Mouse (Mus musculus) neural tube, embryonic 14.5 days (tissue): Measurements from ENCODE around the gene Pdlim3. TPM values are rescaled to one million over a fixed set of nuclear protein-coding genes. Genes with fewer than 3 reads are reported as not detected.
"Not testable (repeated sequence)": the region's sequence is repeated elsewhere in the genome, so short reads cannot be mapped to it uniquely, and the experiment has no call there.

Experiments
- ATAC-seq: fragments of 200-750 bp; cut with Nextera tagmentation; 2 replicates; pipeline ENCODE4 v1.8.0; 2017; ENCODE audit warnings: low read depth, mild to moderate bottlenecking, moderate TSS enrichment, moderate library complexity
- H3K27ac ChIP-seq: fragments of 300-500 bp; sonication (generic); 2 replicates; pipeline ENCODE4 v1.5.1; 2014; ENCODE audit warnings: low read depth, mild to moderate bottlenecking, control low read depth, low read length, moderate library complexity, mixed read lengths
- H3K27me3 ChIP-seq: fragments of 300-500 bp; sonication (generic); 2 replicates; pipeline ENCODE4 v1.6.1; 2014; ENCODE audit warnings: low read length; ENCODE audit not compliant: control insufficient read depth, insufficient read depth
- H3K36me3 ChIP-seq: fragments of 300-500 bp; sonication (generic); 2 replicates; pipeline ENCODE4 v1.6.1; 2014; ENCODE audit warnings: low read length, mixed read lengths; ENCODE audit not compliant: control insufficient read depth, insufficient read depth
- H3K4me1 ChIP-seq: fragments of 300-500 bp; sonication (generic); 2 replicates; pipeline ENCODE4 v1.6.1; 2014; ENCODE audit warnings: low read length; ENCODE audit not compliant: control insufficient read depth, insufficient read depth
- H3K4me2 ChIP-seq: fragments of 300-500 bp; sonication (generic); 2 replicates; pipeline ENCODE4 v1.6.1; 2014; ENCODE audit warnings: mild to moderate bottlenecking, low read depth, low read length, control low read depth
- H3K4me3 ChIP-seq: fragments of 300-500 bp; sonication (generic); 2 replicates; pipeline ENCODE4 v1.5.1; 2014; ENCODE audit warnings: low read depth, low read length, control low read depth, mixed read lengths
- H3K9ac ChIP-seq: fragments of 300-500 bp; sonication (generic); replicated peaks from 2 replicates; pipeline ENCODE4 v1.6.1; 2014; ENCODE audit warnings: low read depth, mild to moderate bottlenecking, control low read depth, low read length, mixed read lengths
- H3K9me3 ChIP-seq: fragments of 300-500 bp; sonication (generic); 2 replicates; pipeline ENCODE4 v1.6.1; 2016; ENCODE audit warnings: low read length; ENCODE audit not compliant: control insufficient read depth
- WGBS: fragments of 180-500 bp; shearing (Covaris S2); extraction: QIAGEN DNeasy Blood & Tissue Kit; methylation state at CpG from one replicate; pipeline ENCODE4 v1.1.7; 2014; 5-methylcytosine and 5-hydroxymethylcytosine counted together
- polyA plus RNA-seq: library from polyadenylated mRNA; unstranded; fragments of >200 nt; fragmentation: Nextera tagmentation; extraction: Ambion mirVana; gene quantifications from 2 replicates; pipeline ENCODE4 v1.2.1, GENCODE M21; 2014

The Pdlim3 gene
- 8.1 and 8.6 TPM in 2 replicates for polyA plus RNA-seq

- Histone ChIP-seq H3K9me3 (no peaks in the 10 kb centered on the region), H3K4me2 (peak within 1 kb of the TSS; percentile 72), H3K9ac (peak within 1 kb of the TSS; percentile 34; the same call in 1 of the 2 replicates), H3K27ac (no peak within 1 kb of the TSS), H3K4me1 (peaks cover 15% of the 10 kb centered on the region), H3K4me3 (peak within 1 kb of the TSS; percentile 28), H3K36me3 (no peaks in the 10 kb centered on the region), H3K27me3 (no peaks in the 10 kb centered on the region)
- ATAC-seq = peak; percentile 67; the same call in 1 of the 2 replicates
- WGBS = 0% methylated on average over 22 of the region's 22 CpGs
These were observed at the start of gene Pdlim3 for GRCm38 (mm10) chr8:45885202-45885685. Gene Pdlim3 (plus strand): TSS chr8:45885461.

- peak; percentile 41; the same call in 1 of the 2 replicates for ATAC-seq
These were observed 42.0 kb upstream of the Pdlim3 start for GRCm38 (mm10) chr8:45843306-45843705.

DNA sequence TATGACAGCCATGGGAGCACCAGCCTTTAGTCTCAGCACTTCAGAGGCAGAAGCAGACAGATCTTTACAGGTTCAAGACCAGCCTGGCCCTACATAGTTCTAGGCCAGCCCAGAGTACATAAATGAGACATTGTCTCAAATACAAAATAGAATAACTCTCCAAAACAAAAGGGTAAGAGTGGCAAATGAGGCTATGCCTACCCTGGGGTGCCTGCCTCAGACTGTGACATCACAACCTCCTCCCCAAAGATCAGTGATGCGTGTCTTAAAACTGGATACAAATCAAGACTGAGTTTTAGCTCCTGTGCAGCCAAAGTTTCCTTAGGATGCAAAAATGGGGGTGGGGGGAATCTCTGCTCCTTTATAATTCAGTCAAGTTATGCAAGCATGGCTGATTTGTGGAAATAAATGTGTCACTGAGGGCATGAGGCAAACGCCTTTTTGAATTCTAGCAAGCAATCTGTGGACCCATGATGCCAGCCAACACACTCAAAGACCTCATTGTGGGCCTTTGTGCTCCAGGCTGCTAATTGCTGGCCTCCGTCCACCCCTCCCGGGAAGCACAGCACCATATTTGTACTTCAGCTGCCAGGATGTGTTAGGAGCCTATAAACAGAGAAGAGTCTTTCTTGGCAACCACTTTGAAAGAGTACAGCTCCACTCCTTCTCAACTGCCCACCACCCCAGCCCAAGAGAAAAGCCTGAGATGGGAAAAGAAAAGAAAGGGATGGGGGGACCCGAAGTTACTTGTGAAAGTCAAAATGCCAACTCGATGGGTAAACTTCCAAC lies 41.0 kb upstream of the Pdlim3 start:
- Histone ChIP-seq H3K36me3 (no peaks in the 10 kb centered on the region), H3K9ac (no peak overlapping the region)

More at GRCm38 (mm10) chr8:45843306-45843705, 42.0 kb upstream of the Pdlim3 start:
- H3K9me3 ChIP-seq = no peaks in the 10 kb centered on the region
- WGBS = 30% methylated on average over 5 of the region's 5 CpGs
- no peaks in the 10 kb centered on the region for H3K4me1 ChIP-seq
- H3K4me2 ChIP-seq = no peak overlapping the region
- no peak overlapping the region for H3K27ac ChIP-seq
- no peaks in the 10 kb centered on the region for H3K36me3 ChIP-seq
- H3K4me3 ChIP-seq = no peak overlapping the region
- H3K27me3 ChIP-seq = no peaks in the 10 kb centered on the region
- no peak overlapping the region for H3K9ac ChIP-seq

GRCm38 (mm10) chr8:45844911-45845481 lies 40.3 kb upstream of the Pdlim3 start:
- ATAC-seq = no peak
- H3K27ac ChIP-seq = no peak overlapping the region; the same call in 1 of the 2 replicates
- no peak overlapping the region for H3K9ac ChIP-seq
- no peaks in the 10 kb centered on the region for H3K4me1 ChIP-seq
- H3K4me2 ChIP-seq = no peak overlapping the region
- no peaks in the 10 kb centered on the region for H3K27me3 ChIP-seq
- no peak overlapping the region for H3K4me3 ChIP-seq
- no peaks in the 10 kb centered on the region for H3K36me3 ChIP-seq
- WGBS = 80% methylated on average over 14 of the region's 14 CpGs
- H3K9me3 ChIP-seq = no peaks in the 10 kb centered on the region

More for the DNA sequence above, 41.0 kb upstream of the Pdlim3 start:
- no peaks in the 10 kb centered on the region for H3K27me3 ChIP-seq
- no peaks in the 10 kb centered on the region for H3K9me3 ChIP-seq
- H3K4me1 ChIP-seq = no peaks in the 10 kb centered on the region
- H3K4me2 ChIP-seq = no peak overlapping the region
- no peak overlapping the region for H3K27ac ChIP-seq
- 48% methylated on average over 6 of the region's 6 CpGs for WGBS
- H3K4me3 ChIP-seq = no peak overlapping the region
- ATAC-seq = peak; percentile 88

- Histone ChIP-seq H3K36me3 (no peaks in the 10 kb centered on the region), H3K9ac (no peak overlapping the region), H3K27ac (no peak overlapping the region), H3K27me3 (no peaks in the 10 kb centered on the region), H3K9me3 (no peaks in the 10 kb centered on the region), H3K4me1 (no peaks in the 10 kb centered on the region), H3K4me3 (no peak overlapping the region), H3K4me2 (no peak overlapping the region)
- ATAC-seq = no peak
- 84% methylated on average over 4 of the region's 4 CpGs for WGBS
These were observed 39.4 kb upstream of the Pdlim3 start for GRCm38 (mm10) chr8:45845906-45846305.

- 94% methylated on average over 4 of the region's 4 CpGs for WGBS
- Histone ChIP-seq H3K9me3 (no peaks in the 10 kb centered on the region), H3K27ac (no peak overlapping the region), H3K36me3 (no peaks in the 10 kb centered on the region), H3K4me1 (no peaks in the 10 kb centered on the region), H3K27me3 (no peaks in the 10 kb centered on the region), H3K4me3 (no peak overlapping the region), H3K4me2 (no peak overlapping the region), H3K9ac (no peak overlapping the region)
- no peak for ATAC-seq
These were observed 30.1 kb upstream of the Pdlim3 start for GRCm38 (mm10) chr8:45855118-45855517.

GRCm38 (mm10) chr8:45857734-45858133 lies 27.5 kb upstream of the Pdlim3 start:
- H3K9ac ChIP-seq = no peak overlapping the region
- no peaks in the 10 kb centered on the region for H3K36me3 ChIP-seq
- H3K27ac ChIP-seq = no peak overlapping the region
- no peaks in the 10 kb centered on the region for H3K9me3 ChIP-seq
- no peaks in the 10 kb centered on the region for H3K4me1 ChIP-seq
- WGBS = 45% methylated on average over 5 of the region's 5 CpGs
- no peaks in the 10 kb centered on the region for H3K27me3 ChIP-seq
- H3K4me3 ChIP-seq = no peak overlapping the region
- H3K4me2 ChIP-seq = no peak overlapping the region
- no peak; the same call in 1 of the 2 replicates for ATAC-seq

- 26% methylated on average over 9 of the region's 9 CpGs for WGBS
- Histone ChIP-seq H3K4me2 (no peak overlapping the region), H3K9me3 (no peaks in the 10 kb centered on the region), H3K4me1 (no peaks in the 10 kb centered on the region), H3K27ac (no peak overlapping the region), H3K27me3 (no peaks in the 10 kb centered on the region), H3K9ac (no peak overlapping the region), H3K36me3 (no peaks in the 10 kb centered on the region), H3K4me3 (no peak overlapping the region)
- peak; percentile 31; the same call in 1 of the 2 replicates for ATAC-seq
These were observed 26.9 kb upstream of the Pdlim3 start for GRCm38 (mm10) chr8:45858391-45858790.

DNA sequence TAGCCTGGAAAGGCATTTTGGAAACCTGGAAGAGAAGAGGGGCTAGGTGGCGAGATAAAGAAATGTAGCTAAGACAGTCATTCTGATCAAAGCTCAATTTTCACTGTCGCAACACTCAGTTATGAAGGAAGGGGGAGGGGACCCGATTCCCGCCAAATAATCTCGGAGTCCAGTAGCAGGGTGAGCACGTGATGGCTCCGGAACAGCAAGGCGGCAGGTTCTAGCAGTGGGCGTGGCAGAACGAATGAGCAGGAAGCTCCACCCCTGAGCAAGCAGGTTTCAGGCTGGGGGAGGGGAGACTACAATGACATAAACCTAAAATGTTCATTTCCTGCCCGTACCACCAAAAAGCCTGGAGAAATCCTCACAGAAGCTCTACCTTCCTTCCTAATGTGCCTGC lies 13.7 kb upstream of the Pdlim3 start:
- ATAC-seq, H3K27ac ChIP-seq, H3K27me3 ChIP-seq, H3K4me3 ChIP-seq, H3K4me2 ChIP-seq, H3K4me1 ChIP-seq, H3K9ac ChIP-seq, H3K9me3 ChIP-seq, H3K36me3 ChIP-seq: not testable (repeated sequence)
- 85% methylated on average over 11 of the region's 11 CpGs for WGBS
